Mouse (Mus musculus) mouse embryonic stem cell (cell line): ENCODE measurements around the gene Tshz2.

Experiments used
- in situ Hi-C, 2 experiments: fragments of 300-500 bp; cut with MboI; formaldehyde crosslinking; loops; 1 replicate in 1 of 2; 3 replicates in 1 of 2; pipeline ENCODE4 v1.14.3; 2019 to 2020; ENCODE audit warnings: low sequenced_read_pairs in 2 of 2, low pct_unique_long_range_greater_than_20kb in 1 of 2, mixed read lengths in 1 of 2; ENCODE audit not compliant: unreplicated experiment in 1 of 2

Gene Tshz2

GRCm38 (mm10) chr2:169615998-169616397 is 16.8 kb upstream of the Tshz2 start:
- in situ Hi-C loops: no loop called here

GRCm38 (mm10) chr2:169621201-169621710 is 11.6 kb upstream of the Tshz2 start:
- in situ Hi-C loops: no loop called here

- in situ Hi-C loops: no loop called here
Measured at GRCm38 (mm10) chr2:169630070-169630469, 2.7 kb upstream of the Tshz2 start.

GRCm38 (mm10) chr2:169633491-169634289 is 877 bp downstream of the Tshz2 start:
- in situ Hi-C loops: no loop called here

GRCm38 (mm10) chr2:169634619-169635382 is 2.0 kb downstream of the Tshz2 start:
- in situ Hi-C loops: no loop called here

- in situ Hi-C loops: no loop called here
Measured at GRCm38 (mm10) chr2:169635428-169635827, 2.6 kb downstream of the Tshz2 start.

GRCm38 (mm10) chr2:169636414-169636813 is 3.6 kb downstream of the Tshz2 start:
- in situ Hi-C loops: no loop called here

- in situ Hi-C loops: no loop called here
Measured at GRCm38 (mm10) chr2:169641547-169641946, 8.7 kb downstream of the Tshz2 start.

GRCm38 (mm10) chr2:169642420-169642819 is 9.6 kb downstream of the Tshz2 start:
- in situ Hi-C loops: no loop called here

GRCm38 (mm10) chr2:169647091-169647490 is 14.3 kb downstream of the Tshz2 start:
- in situ Hi-C loops: no loop called here

- in situ Hi-C loops: no loop called here
Measured at GRCm38 (mm10) chr2:169649262-169649885, 16.6 kb downstream of the Tshz2 start.

- in situ Hi-C loops: no loop called here
Measured at GRCm38 (mm10) chr2:169653282-169653681, 20.5 kb downstream of the Tshz2 start.

- in situ Hi-C loops: no loop called here
Measured at GRCm38 (mm10) chr2:169663792-169664191, 31.0 kb downstream of the Tshz2 start.

- in situ Hi-C loops: no loop called here
Measured at GRCm38 (mm10) chr2:169671264-169671663, 38.5 kb downstream of the Tshz2 start.

- in situ Hi-C loops: no loop called here
Measured at GRCm38 (mm10) chr2:169673786-169674185, 41.0 kb downstream of the Tshz2 start.

GRCm38 (mm10) chr2:169674209-169674608 is 41.4 kb downstream of the Tshz2 start:
- in situ Hi-C loops: no loop called here

- in situ Hi-C loops: no loop called here
Measured at GRCm38 (mm10) chr2:169679264-169679663, 46.5 kb downstream of the Tshz2 start.

GRCm38 (mm10) chr2:169679951-169680350 is 47.1 kb downstream of the Tshz2 start:
- in situ Hi-C loops: no loop called here

- in situ Hi-C loops: no loop called here
Measured at GRCm38 (mm10) chr2:169685260-169685659, 52.4 kb downstream of the Tshz2 start.
